Mouse (Mus musculus) ES-E14 (cell line): ENCODE results near the gene Prdx1. TPM values are rescaled to one million over a fixed set of nuclear protein-coding genes. Genes with fewer than 3 reads are reported as not detected.

Experiments
- DNase-seq: peaks from one replicate; pipeline ENCODE4 v3.0.0-alpha.2; 2013; ENCODE audit warnings: low read depth, low spot score
- H3K27ac ChIP-seq: 2 replicates; pipeline ENCODE4 v1.5.1; 2012; ENCODE audit warnings: low read depth, mild to moderate bottlenecking, low read length, moderate library complexity, mixed read lengths; ENCODE audit not compliant: poor library complexity, insufficient read depth, severe bottlenecking
- H3K36me3 ChIP-seq: 2 replicates; pipeline ENCODE4 v1.6.1; 2012; ENCODE audit warnings: mild to moderate bottlenecking, low read length, moderate library complexity, mixed read lengths; ENCODE audit not compliant: control insufficient read depth, poor library complexity, insufficient read depth, severe bottlenecking
- H3K4me1 ChIP-seq, 2 experiments: fragments of 150-350 bp in 1 of 2; sonication (generic) in 1 of 2; 2 replicates each; pipeline ENCODE4 v1.6.1; 2012; ENCODE audit warnings: low read length in 2 of 2, mild to moderate bottlenecking in 1 of 2, mixed read lengths in 1 of 2; ENCODE audit not compliant: control insufficient read depth in 2 of 2, insufficient read depth in 2 of 2, poor library complexity in 1 of 2
- H3K4me3 ChIP-seq, 2 experiments: fragments of 150-350 bp in 1 of 2; sonication (generic) in 1 of 2; 2 replicates each; pipeline ENCODE4 v1.5.1; 2012; ENCODE audit warnings: low read length in 2 of 2, low read depth in 1 of 2, mild to moderate bottlenecking in 1 of 2, mixed read lengths in 1 of 2; ENCODE audit not compliant: insufficient read depth in 1 of 2, poor library complexity in 1 of 2, severe bottlenecking in 1 of 2
- H3K9ac ChIP-seq: 2 replicates; pipeline ENCODE4 v1.6.1; 2012; ENCODE audit warnings: low read depth, mild to moderate bottlenecking, low read length, mixed read lengths; ENCODE audit not compliant: poor library complexity, insufficient read depth, severe bottlenecking
- H3K9me3 ChIP-seq: fragments of 150-350 bp; sonication (generic); 2 replicates; pipeline ENCODE4 v1.6.1; 2012; ENCODE audit warnings: low read depth, mild to moderate bottlenecking, low read length; ENCODE audit not compliant: control insufficient read depth, insufficient read depth
- CHD2 ChIP-seq: IDR thresholded peaks from 2 replicates; pipeline ENCODE4 v1.6.1; 2014; ENCODE audit warnings: mild to moderate bottlenecking, low read depth, low read length, inconsistent platforms
- HCFC1 ChIP-seq: IDR thresholded peaks from 2 replicates; pipeline ENCODE4 v1.6.1; 2012; ENCODE audit warnings: low read length, inconsistent platforms, borderline replicate concordance; ENCODE audit not compliant: insufficient read depth
- MAFK ChIP-seq: IDR thresholded peaks from 2 replicates; pipeline ENCODE4 v1.6.1; 2014; ENCODE audit warnings: mild to moderate bottlenecking, low read depth, low read length, inconsistent platforms; ENCODE audit not compliant: insufficient read depth
- ZC3H11A ChIP-seq: IDR thresholded peaks from 2 replicates; pipeline ENCODE4 v1.6.1; 2012; ENCODE audit warnings: low read depth, mild to moderate bottlenecking, inconsistent platforms, low read length, borderline replicate concordance
- ZNF384 ChIP-seq: IDR thresholded peaks from 2 replicates; pipeline ENCODE4 v1.6.1; 2012; ENCODE audit warnings: low read depth, low read length, inconsistent platforms
- in situ Hi-C, 2 experiments: fragments of 600-800 bp; cut with MboI; formaldehyde crosslinking; loops; one replicate each; pipeline ENCODE4 v1.15.1; 2025; ENCODE audit warnings: low sequenced_read_pairs in 2 of 2, inconsistent platforms in 1 of 2; ENCODE audit not compliant: unreplicated experiment in 2 of 2
- total RNA-seq: library from RNA; depleted of rRNA; stranded (reverse); fragments of 300-350 nt; gene quantifications from 2 replicates; pipeline ENCODE4 v1.2.3, GENCODE M21; 2012

Gene Prdx1
- total RNA-seq, 1 experiment, result 682 TPM

DNA sequence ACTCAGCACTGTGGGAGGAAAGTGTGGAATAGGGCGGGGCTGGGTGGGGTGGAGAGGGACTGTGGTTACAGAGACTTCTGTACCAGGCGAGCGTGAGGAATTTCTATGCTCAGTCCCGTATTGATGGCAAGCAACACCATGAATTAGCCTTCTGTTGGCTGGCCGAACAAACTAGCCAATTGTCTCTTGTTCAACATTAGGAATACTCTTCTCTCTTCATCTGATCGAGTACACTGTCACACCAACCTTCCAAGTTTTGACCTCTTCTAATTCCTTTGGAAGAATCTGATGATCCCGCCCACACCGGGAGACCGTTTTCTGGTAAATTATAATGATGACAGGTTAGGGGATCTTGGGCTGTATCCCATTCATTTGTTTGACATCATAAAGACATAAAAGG, 22.3 kb downstream of the Prdx1 start:
- Histone ChIP-seq H3K36me3 (peaks cover 3% of the 10 kb centered on the region), H3K9ac (peak overlapping the region; percentile 79; the same call in 1 of the 2 replicates), H3K4me3 (peak overlapping the region; percentile 75 to 80), H3K4me1 (no peaks in the 10 kb centered on the region), H3K27ac (no peak overlapping the region; the same call in 1 of the 2 replicates), H3K9me3 (no peaks in the 10 kb centered on the region)
- DNase-seq, result no peak
- in situ Hi-C loops, result no loop called here
- TF ChIP-seq ZC3H11A, result no peak
- TF ChIP-seq ZNF384, result no peak
- TF ChIP-seq CHD2, result no peak
- TF ChIP-seq HCFC1, result no peak
- TF ChIP-seq MAFK, result no peak

DNA sequence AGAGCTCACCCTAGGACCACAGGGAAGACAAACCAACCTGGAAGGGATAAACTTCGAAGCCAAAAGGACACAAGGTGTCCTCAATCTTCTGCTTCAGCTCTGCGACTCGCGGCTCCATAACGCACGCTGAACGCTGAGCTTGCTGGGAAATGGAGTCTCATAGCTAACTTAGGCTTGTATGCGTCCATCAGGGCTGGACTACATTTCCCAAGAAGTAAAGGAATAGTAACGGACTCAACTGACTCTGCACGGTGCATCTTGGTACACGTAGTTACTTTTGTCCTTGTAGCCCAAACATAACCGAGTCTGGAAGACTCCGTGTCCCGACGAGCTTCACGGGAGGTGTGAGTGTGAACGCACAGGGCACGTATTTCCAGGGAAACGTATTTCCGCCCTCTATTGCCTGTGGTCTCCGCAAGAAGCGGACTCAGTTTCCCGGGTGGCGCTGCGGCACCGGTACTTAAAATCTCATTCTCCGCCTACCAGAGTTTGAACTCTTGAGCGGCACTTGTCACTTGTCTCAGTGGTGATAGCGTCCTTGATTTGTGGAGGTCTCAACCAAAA, 22.9 kb downstream of the Prdx1 start, which contains the start of the genes Mmachc and Ccdc163:
TSS of gene Mmachc (minus strand) at position 206 of the 564 bp plus-strand sequence.
TSS of gene Ccdc163 (plus strand) at position 309 of the 564 bp plus-strand sequence.
- Histone ChIP-seq H3K4me1 (no peaks in the 10 kb centered on the region), H3K9me3 (no peaks in the 10 kb centered on the region), H3K27ac (no peak within 1 kb of the TSS; the same call in 1 of the 2 replicates), H3K36me3 (peaks cover 3% of the 10 kb centered on the region), H3K9ac (peak within 1 kb of the TSS; percentile 79), H3K4me3 (peak within 1 kb of the TSS; percentile 75 to 80)
- in situ Hi-C loops, result no loop called here
- DNase-seq, result peak; percentile 89
- TF ChIP-seq MAFK, result 0 out of 2 replicates have a peak, but pooled peaks have one; percentile 38
- peak; percentile 77; the same call in 1 of the 2 replicates for TF ChIP-seq CHD2
- no peak for TF ChIP-seq ZNF384
- peak; percentile 100 for TF ChIP-seq HCFC1

GRCm38 (mm10) chr4:116708791-116709390, 23.5 kb downstream of the Prdx1 start:
- H3K9ac ChIP-seq, result peak overlapping the region; percentile 75
- TF ChIP-seq ZNF384, result peak; percentile 71
- TF ChIP-seq HCFC1, result no peak
- peak overlapping the region; percentile 64 to 79 for H3K4me3 ChIP-seq
- H3K36me3 ChIP-seq, result peaks cover 3% of the 10 kb centered on the region
- in situ Hi-C loops, result no loop called here
- no peaks in the 10 kb centered on the region for H3K4me1 ChIP-seq
- no peak for DNase-seq
- no peak overlapping the region; the same call in 1 of the 2 replicates for H3K27ac ChIP-seq
- no peaks in the 10 kb centered on the region for H3K9me3 ChIP-seq

DNA sequence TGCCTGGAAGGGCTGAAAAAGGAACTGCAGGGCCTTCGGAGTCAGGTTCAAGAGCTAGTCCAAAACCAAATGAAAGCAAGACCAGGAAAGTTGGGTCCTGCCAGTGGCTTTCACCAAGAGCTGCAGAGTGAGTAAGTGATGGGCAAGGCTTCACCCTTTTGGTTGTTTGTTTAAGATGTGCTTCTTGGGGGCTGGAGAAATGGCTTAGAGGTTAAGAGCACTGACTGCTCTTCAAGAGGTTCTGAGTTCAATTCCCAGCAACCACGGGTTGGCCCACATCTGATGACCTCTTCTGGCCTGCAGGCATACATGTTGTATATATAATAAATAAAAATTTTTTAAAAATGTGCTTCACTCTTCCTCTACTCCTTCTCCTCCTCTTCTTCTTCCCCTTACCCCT, 24.8 kb downstream of the Prdx1 start:
- in situ Hi-C loops, result loop anchor here in 1 of 2 experiments (10.0 kb wide), 1 partner anchor 75 kb away; no protein-coding TSS in a partner anchor
- Histone ChIP-seq H3K4me1 (no peaks in the 10 kb centered on the region), H3K36me3 (peaks cover 5% of the 10 kb centered on the region), H3K4me3 (no peak overlapping the region), H3K9me3 (no peaks in the 10 kb centered on the region), H3K9ac (no peak overlapping the region), H3K27ac (no peak overlapping the region)
- DNase-seq, result no peak
- no peak for TF ChIP-seq ZNF384
- no peak for TF ChIP-seq CHD2
- TF ChIP-seq HCFC1, result no peak
- no peak for TF ChIP-seq ZC3H11A
- no peak for TF ChIP-seq MAFK
